Mouse (Mus musculus) testis, adult 2 months (tissue): ENCODE results near the gene Ltbp1. TPM values are rescaled to one million over a fixed set of nuclear protein-coding genes. Genes with fewer than 3 reads are reported as not detected.
"Not testable (repeated sequence)": the region's sequence is repeated elsewhere in the genome, so short reads cannot be mapped to it uniquely, and the experiment has no call there.

Source experiments
- H3K27ac ChIP-seq: fragments of 200-500 bp; 2 replicates; pipeline ENCODE4 v1.5.1; 2012; ENCODE audit warnings: low read depth, low read length; ENCODE audit not compliant: control insufficient read depth, insufficient read depth
- H3K27me3 ChIP-seq: fragments of 200-500 bp; 2 replicates; pipeline ENCODE4 v1.6.1; 2012; ENCODE audit warnings: mild to moderate bottlenecking, low read length, moderate library complexity; ENCODE audit not compliant: control insufficient read depth, insufficient read depth
- H3K36me3 ChIP-seq: fragments of 200-500 bp; 2 replicates; pipeline ENCODE4 v1.6.1; 2012; ENCODE audit warnings: mild to moderate bottlenecking, low read length; ENCODE audit not compliant: control insufficient read depth, insufficient read depth
- H3K4me1 ChIP-seq: fragments of 200-500 bp; 2 replicates; pipeline ENCODE4 v1.6.1; 2012; ENCODE audit warnings: low read length; ENCODE audit not compliant: control insufficient read depth, insufficient read depth
- H3K4me3 ChIP-seq: fragments of 200-500 bp; 2 replicates; pipeline ENCODE4 v1.5.1; 2012; ENCODE audit warnings: low read depth, mild to moderate bottlenecking, low read length, moderate library complexity, mixed read lengths; ENCODE audit not compliant: control insufficient read depth
- CTCF ChIP-seq: fragments of 200-500 bp; IDR thresholded peaks from 2 replicates; pipeline ENCODE4 v1.5.1; 2012; ENCODE audit warnings: low read depth, mild to moderate bottlenecking, inconsistent platforms, low read length, moderate library complexity; ENCODE audit not compliant: control insufficient read depth, insufficient read depth, insufficient replicate concordance
- POLR2A ChIP-seq: fragments of 200-500 bp; IDR thresholded peaks from 2 replicates; pipeline ENCODE4 v1.6.1; 2012; ENCODE audit warnings: low read depth, mild to moderate bottlenecking, inconsistent platforms, low read length, moderate library complexity; ENCODE audit not compliant: control insufficient read depth
- polyA plus RNA-seq: library from polyadenylated mRNA; depleted of rRNA; stranded (reverse); fragments of >200 nt; gene quantifications from 2 replicates; pipeline ENCODE4 v1.2.3, GENCODE M21; 2012

Gene Ltbp1
- polyA plus RNA-seq, 1 experiment: 2.9 TPM

- TF ChIP-seq POLR2A (no peak), CTCF (no peak)
- Histone ChIP-seq H3K27ac (no peak overlapping the region), H3K36me3 (no peaks in the 10 kb centered on the region), H3K4me1 (no peaks in the 10 kb centered on the region), H3K4me3 (no peak overlapping the region), H3K27me3 (no peaks in the 10 kb centered on the region)
These were observed 114.1 kb downstream of the Ltbp1 start for GRCm38 (mm10) chr17:75119422-75119821.

GRCm38 (mm10) chr17:75120071-75120470, 114.7 kb downstream of the Ltbp1 start:
- Histone ChIP-seq H3K4me1 (no peaks in the 10 kb centered on the region), H3K4me3 (no peak overlapping the region), H3K27me3 (no peaks in the 10 kb centered on the region), H3K27ac (no peak overlapping the region), H3K36me3 (no peaks in the 10 kb centered on the region)
- no peak for TF ChIP-seq CTCF
- TF ChIP-seq POLR2A: no peak

DNA sequence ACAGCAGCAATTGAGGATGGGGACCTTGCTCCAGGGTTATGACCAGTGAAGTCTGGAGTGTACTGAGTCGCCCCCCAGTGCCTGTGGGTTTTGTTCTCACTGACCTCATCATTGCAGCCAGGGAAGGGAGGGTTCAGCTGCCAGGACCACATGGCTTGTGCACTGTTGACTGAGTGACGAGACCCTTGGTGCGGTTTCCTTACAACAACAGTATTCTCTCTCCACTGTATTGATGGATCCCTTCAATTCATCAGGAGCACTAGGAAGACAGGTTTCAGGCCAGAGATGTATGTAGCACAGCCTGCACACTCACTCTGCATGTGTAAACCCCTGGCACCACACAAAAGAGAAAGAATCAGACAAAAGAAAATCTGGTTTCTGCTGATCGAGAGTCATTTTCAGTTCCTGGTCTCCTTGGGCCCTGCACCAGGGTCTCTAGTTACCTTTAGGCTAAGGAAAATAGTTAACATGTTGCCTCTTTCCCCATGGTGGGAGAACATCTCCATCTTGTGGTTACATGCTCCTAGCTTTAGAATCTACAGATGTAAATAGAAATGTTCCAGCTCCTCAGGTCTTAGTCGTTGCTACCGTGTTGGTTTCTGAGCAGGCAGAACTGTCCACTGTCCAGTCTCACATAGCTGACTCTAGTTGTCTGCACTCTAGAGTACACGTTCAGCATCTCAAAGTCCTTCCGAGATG, 117.4 kb downstream of the Ltbp1 start:
- Histone ChIP-seq H3K36me3 (no peaks in the 10 kb centered on the region), H3K4me1 (no peaks in the 10 kb centered on the region), H3K4me3 (no peak overlapping the region), H3K27ac (no peak overlapping the region), H3K27me3 (no peaks in the 10 kb centered on the region)
- TF ChIP-seq POLR2A (no peak), CTCF (no peak)

DNA sequence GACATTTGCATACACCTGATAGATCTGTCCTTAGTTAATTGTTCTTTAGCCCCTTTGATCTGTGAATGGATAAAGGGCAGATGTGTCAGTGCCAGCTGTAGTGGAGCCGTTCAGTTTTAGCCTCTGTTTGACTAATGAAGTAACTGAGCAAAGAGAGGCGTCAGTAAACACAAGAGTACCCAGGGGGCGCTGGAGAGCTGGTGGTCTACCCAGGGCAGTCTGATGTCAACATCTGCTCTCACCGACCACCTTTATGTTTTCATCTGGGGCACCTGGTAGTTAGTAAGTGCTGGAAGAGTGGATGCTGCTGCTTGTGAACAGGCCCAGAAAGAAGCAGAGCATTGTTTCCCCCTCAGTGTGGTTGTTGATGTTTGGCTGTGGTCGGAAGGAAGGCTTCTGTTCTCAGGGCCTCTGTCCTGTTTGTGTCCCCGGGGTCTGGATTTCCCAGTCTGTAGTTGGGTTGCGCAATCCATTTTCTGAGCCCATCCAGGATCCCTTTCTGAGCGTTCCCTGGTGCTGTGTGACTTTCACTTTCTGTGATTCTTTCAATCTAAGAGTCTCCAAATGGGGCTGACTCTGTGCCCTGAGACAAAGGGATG, 123.1 kb downstream of the Ltbp1 start:
- Histone ChIP-seq H3K4me1 (no peaks in the 10 kb centered on the region), H3K27ac (0 out of 2 replicates have a peak overlapping the region, but pooled peaks have one; percentile 6), H3K4me3 (no peak overlapping the region), H3K36me3 (no peaks in the 10 kb centered on the region), H3K27me3 (no peaks in the 10 kb centered on the region)
- TF ChIP-seq CTCF: peak; percentile 29; the same call in 1 of the 2 replicates
- no peak for TF ChIP-seq POLR2A

GRCm38 (mm10) chr17:75133983-75134382, 128.6 kb downstream of the Ltbp1 start:
- Histone ChIP-seq H3K27me3 (no peaks in the 10 kb centered on the region), H3K36me3 (no peaks in the 10 kb centered on the region), H3K4me1 (no peaks in the 10 kb centered on the region), H3K4me3 (no peak overlapping the region), H3K27ac (no peak overlapping the region)
- TF ChIP-seq POLR2A (no peak), CTCF (no peak)

DNA sequence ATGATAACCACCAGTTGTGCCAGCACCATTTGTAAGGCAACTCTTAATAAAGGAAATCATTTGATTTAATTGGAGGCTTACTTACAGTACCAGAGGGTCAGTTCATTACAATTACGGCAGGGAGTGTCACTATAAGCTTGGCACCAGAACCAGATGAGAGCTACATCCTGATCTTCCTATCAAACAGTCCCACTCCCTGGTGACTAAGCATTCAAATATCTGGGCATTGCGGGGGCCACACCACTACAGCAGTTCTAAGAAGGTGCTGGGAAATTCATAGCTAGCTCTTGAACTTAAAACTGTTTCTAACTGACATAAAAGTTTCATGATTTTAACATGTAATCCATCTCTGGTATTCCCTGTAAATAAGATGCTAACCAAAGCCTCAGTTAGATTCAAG, 134.4 kb downstream of the Ltbp1 start:
- TF ChIP-seq CTCF: no peak
- no peak for TF ChIP-seq POLR2A
- Histone ChIP-seq H3K27me3 (no peaks in the 10 kb centered on the region), H3K36me3 (no peaks in the 10 kb centered on the region), H3K27ac (no peak overlapping the region), H3K4me3 (no peak overlapping the region), H3K4me1 (no peaks in the 10 kb centered on the region)

DNA sequence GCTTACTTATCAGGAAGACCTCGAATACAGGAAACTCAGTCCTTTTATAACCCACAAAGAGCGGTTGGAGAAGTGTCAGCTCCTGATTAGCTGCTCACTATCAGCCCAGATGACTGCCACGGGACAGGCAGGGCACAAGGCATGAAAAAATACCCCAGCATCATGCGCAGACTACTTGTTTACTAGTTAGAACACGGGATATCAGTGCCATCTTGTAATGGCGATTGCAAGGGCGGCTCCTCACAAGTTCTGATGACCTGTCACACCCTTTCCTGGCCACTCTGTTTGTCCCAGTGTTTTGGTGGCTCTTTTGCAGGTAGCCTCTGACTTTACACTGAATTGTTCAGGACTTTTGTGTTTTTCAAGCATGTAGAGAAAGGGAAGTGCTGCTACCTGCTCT, 137.5 kb downstream of the Ltbp1 start:
- H3K36me3 ChIP-seq, H3K27me3 ChIP-seq, H3K4me3 ChIP-seq, H3K27ac ChIP-seq, H3K4me1 ChIP-seq: not testable (repeated sequence)
